ENCODE assay signal across 8 mouse cellular contexts in the genomic region with DNA sequence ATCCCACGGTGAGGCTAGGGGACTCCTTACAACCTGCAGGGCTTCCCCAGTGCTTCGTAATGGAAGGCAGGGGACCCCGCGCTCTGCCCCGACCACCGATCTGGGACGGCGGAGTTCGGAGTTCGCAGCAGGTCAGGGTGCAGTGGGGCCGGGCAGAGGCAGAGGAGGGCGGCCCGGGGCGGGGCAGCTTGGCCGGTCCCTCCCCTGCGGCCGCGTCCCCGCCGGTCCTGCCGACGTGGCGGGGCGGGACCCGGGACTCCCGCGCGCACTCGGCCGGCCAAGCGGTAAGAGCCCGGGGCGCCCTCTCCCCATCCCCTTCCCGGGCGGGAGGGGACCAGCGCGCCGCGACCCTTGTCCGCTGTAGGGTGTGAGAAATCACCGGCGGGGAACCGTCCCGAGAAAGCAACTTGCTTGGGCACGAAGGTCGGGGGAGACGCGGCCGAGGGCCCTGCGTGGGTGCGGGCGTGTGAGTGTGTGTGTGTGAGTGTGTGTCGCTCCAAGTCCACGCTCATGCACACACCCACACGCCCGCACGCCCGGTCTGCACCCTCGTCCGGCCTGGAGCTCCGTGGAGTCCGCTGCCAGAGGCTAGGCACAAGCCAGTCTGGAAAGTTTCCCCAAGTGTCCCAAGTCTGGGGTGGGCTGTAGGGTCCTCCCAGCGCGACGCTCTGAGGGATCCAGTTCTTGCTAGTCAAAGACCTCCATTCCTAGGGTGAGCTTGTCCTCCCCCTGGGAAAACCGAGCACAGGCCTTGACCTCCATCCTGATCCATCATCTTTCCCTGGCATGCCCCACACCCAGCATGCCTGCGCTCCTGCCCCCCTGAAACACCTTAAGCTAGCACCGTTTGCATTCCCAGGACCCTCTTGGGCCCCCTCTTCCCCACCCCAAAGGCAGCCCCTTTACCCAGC. TPM values are rescaled to one million over a fixed set of nuclear protein-coding genes. Genes with fewer than 3 reads are reported as not detected.
DNase-seq lines count a peak whose midpoint lies in the region; ATAC-seq lines count a peak whose summit lies in the region.

Fam114a1 (plus strand) TSS at position 211 of the 911 bp plus-strand sequence.

- H3K9ac ChIP-seq in forebrain, embryonic 14.5 days (ENCODE audit: low read length), result peak within 1 kb of the TSS; percentile 68

- DNase-seq in ES-CJ7 (ENCODE audit: low read depth, low spot score), result peak; percentile 12
- peak; percentile 57 to 59 for DNase-seq in adrenal gland, postnatal 4 days (ENCODE audit: low spot score in 2 of 2)
- peak; percentile 32 for DNase-seq in forebrain, embryonic 14.5 days (ENCODE audit: low spot score)
- peak; percentile 82 for DNase-seq in heart, postnatal 4 days
- peak; percentile 13 to 26 for DNase-seq in layer of hippocampus, postnatal 25 days (ENCODE audit: extremely low spot score in 1 of 2, low spot score in 1 of 2)
- DNase-seq in right cerebral cortex, postnatal 10 days (ENCODE audit: low spot score in 2 of 2), result peak; percentile 40 to 57
- peak; percentile 83 for DNase-seq in urinary bladder, postnatal 25 days (ENCODE audit: low spot score)

- peaks cover 3% of the 10 kb centered on the region; the same call in 1 of the 2 replicates for H3K4me1 ChIP-seq in forebrain, embryonic 14.5 days (ENCODE audit: control insufficient read depth, insufficient read depth, low read length)
- peaks cover 31% of the 10 kb centered on the region for H3K4me1 ChIP-seq in megakaryocyte, embryonic 14.5 days

- H3K4me2 ChIP-seq in forebrain, embryonic 14.5 days (ENCODE audit: low read length), result peak within 1 kb of the TSS; percentile 95

- 0 out of 2 replicates have a peak, but pooled peaks cover 3% of the 10 kb centered on the region for H3K27me3 ChIP-seq in forebrain, embryonic 14.5 days (replicated peaks; ENCODE audit: control insufficient read depth, insufficient read depth, low read length)
- H3K27me3 ChIP-seq in megakaryocyte, embryonic 14.5 days (replicated peaks), result peaks cover 23% of the 10 kb centered on the region

- ATAC-seq in forebrain, embryonic 14.5 days, result peak; percentile 76

- peak within 1 kb of the TSS; percentile 58 for H3K4me3 ChIP-seq in forebrain, embryonic 14.5 days (ENCODE audit: low read depth, low read length)
- peak within 1 kb of the TSS; percentile 94 for H3K4me3 ChIP-seq in megakaryocyte, embryonic 14.5 days (replicated peaks)

- no peaks in the 10 kb centered on the region for H3K36me3 ChIP-seq in forebrain, embryonic 14.5 days (ENCODE audit: control insufficient read depth, insufficient read depth, low read length)
- no peaks in the 10 kb centered on the region for H3K36me3 ChIP-seq in megakaryocyte, embryonic 14.5 days (replicated peaks; ENCODE audit: low read length)

- 2% methylated on average over 54 of the region's 68 CpGs for WGBS in forebrain, embryonic 14.5 days

- H3K27ac ChIP-seq in forebrain, embryonic 14.5 days (ENCODE audit: low read depth, low read length), result no peak within 1 kb of the TSS

- no peaks in the 10 kb centered on the region for H3K9me3 ChIP-seq in forebrain, embryonic 14.5 days (replicated peaks; ENCODE audit: control insufficient read depth, low read length)
- H3K9me3 ChIP-seq in megakaryocyte, embryonic 14.5 days, result no peaks in the 10 kb centered on the region

RNA-seq across cellular contexts. Expression of gene Fam114a1, which starts in this region (rescaled TPM):
- total RNA-seq in adrenal gland, postnatal 4 days (2021), result 10 to 100 TPM; 34.2 to 35.0 TPM
- polyA plus RNA-seq in forebrain, embryonic 14.5 days (2014; fragmentation: Nextera tagmentation; extraction: Ambion mirVana), result 4.5 and 5.6 TPM in 2 replicates
- total RNA-seq in heart, postnatal 4 days (2021), result 10 to 100 TPM; 35.8 to 37.0 TPM
- 1 to 10 TPM; 5.2 to 5.8 TPM for total RNA-seq in layer of hippocampus, postnatal 25 days (2021)
- 0.29 TPM in 1 of 2 replicates, not detected in the other for polyA plus RNA-seq in megakaryocyte, embryonic 14.5 days (2012; ENCODE audit: insufficient read depth, low replicate concordance)

Comparison
In these comparisons a context has a peak if more than half of its experiments do, and no peak if none do; other contexts are left out.
1. RNA of gene Fam114a1 (total RNA-seq): 35.8 to 37.0 TPM in heart, postnatal 4 days and 34.2 to 35.0 TPM in adrenal gland, postnatal 4 days; 5.2 to 5.8 TPM in layer of hippocampus, postnatal 25 days; every median in the first group is over 4 times any median in the second.
2. DNase-seq: peak in every context shown above with its lines; median percentile 83 in urinary bladder, postnatal 25 days; 82 in heart, postnatal 4 days; 58 in adrenal gland, postnatal 4 days; 48 in right cerebral cortex, postnatal 10 days; 32 in forebrain, embryonic 14.5 days; 20 in layer of hippocampus, postnatal 25 days; 12 in ES-CJ7.